Mouse (Mus musculus) ZHBTc4 (cell line): ENCODE results near the gene Map4k5.

ENCODE experiments used
- DNase-seq: peaks from one replicate; pipeline ENCODE4 v3.0.0-alpha.2; 2011; ENCODE audit warnings: low read depth, low spot score

The Map4k5 gene

DNA sequence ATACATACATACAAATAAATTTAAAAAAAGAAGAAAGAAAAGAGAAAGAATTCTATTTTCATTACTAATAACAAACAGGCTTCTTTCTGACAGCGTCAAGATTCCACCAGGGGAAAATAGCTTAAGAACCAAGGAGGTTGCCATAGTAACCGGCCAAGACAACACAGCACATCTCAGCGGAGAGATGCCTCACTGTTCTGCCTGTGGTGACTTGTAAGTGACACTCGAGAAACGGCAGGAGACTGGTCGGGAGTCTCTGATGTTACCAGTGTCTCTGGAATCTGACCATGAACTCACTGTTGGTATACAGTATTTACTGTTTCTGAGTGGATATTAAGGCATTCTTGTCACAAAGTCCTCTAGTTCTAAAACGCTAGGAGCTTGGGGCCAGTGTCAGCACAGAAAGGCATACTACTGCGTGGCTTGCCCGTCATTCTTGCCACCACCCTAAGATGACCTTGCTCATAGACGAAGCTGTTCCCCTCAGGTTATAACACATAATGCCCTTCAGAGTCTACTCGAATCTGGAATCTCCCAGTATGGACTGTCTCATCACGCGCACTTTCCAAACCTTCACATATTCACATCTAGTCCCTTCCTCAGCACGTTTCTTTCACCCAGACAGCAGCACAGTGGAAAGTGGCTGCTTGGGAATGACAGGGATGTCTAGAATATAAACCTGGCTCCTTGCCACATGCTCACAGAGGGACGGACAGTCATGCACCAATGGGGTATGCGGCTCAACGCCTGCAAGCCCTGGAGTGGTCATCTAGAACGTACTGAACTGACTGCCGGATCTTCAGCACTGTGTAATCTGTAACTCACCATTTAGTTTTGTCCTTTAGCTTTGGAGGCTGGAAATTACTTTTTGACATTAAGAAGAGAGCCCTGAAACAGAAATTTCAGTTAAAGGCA, 49.2 kb downstream of the Map4k5 start:
- DNase-seq, result no peak

DNA sequence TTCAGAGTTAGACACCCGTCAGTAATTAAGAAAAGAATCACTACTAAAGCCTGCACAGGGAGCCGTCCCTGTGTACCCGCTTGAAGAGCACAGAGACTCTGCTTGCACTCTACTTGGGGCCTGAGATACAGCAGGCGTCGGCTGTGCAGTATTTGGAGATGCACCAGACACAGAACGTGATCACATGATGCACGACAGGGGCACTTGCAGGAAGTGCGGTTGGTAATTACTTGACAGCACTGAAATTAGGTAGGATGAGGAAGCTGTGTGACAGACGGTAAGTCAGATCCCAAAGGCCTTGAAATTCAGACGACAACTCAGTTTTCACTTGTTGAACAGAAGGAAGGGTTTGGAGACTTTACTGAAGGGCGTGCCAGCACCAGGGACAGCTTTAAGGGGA, 54.6 kb downstream of the Map4k5 start:
- DNase-seq, result no peak

DNA sequence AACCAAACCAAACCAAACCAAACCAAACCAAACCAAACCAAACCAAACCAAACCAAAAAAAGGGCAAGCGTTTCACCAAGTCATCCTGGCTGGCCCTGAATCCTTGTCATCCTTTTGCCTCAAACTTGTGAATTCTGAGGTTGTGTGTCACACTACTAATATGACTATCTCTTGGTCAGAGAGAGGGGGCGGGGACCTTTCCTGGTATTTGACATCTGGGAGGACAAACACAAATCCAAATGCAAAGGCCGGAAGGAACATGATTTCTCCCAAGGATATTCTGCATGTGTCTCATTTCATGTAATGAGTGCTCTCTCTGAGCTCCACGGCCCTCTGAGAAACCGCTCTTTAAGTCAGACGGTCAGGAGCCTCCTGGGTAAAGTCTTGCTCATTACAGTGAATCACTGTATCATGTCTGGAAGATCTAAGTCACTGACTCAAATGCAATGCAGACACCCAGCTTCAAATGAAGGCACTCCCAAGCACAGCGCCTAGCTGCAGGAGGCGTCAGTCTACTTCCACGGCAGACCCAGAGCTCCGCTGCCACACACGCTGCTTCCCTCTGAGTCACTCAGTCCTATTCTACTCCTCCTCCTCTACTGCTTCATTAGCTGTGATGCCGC, 58.9 kb downstream of the Map4k5 start:
- no peak for DNase-seq

DNA sequence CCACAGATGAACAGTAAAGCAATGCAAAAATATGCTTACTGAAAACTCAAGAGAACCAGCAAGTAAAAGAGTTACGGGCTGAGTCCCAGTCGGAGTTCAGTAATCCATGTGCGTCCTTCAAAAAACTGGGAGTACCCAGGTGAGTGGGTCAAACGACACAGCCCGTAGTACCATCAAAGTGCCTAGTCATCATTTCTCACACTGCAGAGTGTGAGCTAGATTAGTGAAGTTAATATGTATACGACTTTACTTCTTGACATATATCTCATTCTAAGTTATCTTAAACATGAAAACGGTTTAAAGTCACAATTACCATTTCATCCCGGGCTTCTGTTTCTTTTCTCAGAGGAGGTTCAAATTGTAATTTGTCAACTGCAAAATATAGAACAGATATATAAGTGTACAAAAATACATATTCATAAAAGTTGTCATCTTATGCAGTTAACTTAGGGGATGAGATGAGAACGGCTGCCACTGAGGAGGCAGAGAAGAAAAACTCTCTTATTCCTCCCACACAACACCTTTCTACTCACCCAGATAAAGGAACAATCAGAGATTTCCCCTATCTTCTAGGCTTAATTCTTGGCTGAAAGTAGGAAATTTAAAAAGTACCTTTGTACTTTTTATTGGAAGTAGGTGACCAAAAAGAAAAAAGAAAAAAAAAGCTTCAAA, 61.6 kb downstream of the Map4k5 start:
- DNase-seq, result no peak

DNA sequence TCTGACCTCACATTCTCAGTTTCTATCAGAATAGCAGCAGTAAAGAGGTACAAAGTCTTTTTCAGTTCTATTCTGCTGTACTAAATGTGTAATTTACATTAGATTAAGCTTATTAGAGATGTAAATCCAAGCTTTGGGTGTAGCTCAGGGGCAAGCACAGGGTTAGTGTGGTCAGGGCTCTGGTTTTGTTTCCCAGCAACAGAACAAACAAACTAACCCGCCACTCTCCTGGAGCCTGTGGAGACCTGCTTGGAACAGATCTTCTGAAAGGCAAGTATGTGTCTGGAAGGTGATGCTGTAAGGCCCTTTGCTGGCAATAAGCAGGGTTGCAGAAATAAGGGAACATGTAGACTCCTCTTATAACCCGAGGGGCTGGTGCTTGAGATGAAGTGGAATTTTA, 64.8 kb downstream of the Map4k5 start:
- DNase-seq, result peak; percentile 71

DNA sequence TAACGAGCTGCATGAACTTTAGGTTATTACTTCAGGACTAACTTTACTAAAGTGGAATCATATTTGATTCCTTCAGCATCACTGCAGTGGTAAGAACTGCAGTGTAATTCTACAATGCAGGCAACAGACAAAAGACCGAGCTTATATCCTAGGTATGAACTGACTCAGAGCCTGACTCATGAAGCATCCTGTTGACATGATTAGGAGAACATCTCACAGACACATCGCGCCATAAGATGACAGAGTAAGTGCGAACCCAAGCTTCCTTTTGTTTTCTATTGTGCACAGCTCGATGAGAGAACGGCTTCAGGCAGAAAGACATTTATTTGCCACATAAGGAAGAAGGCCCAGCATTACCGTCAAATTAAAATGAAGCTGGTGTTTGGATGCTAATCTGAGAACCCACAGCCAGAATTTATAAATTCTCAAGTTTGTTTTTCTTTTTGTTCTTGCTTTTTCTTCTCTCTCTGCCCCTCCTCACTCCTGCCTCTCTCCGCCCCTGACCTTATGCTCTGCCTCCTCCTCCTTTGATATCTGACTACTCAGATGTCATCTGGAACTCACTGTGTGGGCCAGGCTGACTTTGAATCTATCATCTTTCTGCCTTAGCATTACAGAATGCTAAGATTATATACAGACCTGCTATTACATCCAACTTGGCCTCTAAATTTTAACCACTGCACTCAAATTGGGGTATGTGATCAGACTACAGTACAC, 68.0 kb downstream of the Map4k5 start:
- no peak for DNase-seq

DNA sequence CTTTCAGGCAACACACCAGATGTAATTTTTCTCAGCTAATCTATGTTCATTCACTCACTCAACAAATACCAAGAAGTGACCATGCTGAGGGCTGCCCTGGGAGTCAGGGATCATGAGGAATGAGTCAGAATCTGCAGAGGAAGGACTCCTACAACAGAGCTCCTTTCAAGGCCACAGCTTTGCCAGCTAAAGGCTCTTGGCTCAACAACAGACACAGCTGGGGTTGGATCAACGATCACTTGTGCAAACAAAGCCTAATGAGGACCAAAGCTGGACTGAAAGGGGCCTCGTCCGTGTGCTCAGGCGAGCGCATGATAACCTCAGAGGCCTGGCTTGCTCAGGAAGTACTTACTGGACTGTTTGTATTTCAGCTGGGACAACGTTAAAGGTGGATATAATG, 78.7 kb downstream of the Map4k5 start:
- no peak for DNase-seq

DNA sequence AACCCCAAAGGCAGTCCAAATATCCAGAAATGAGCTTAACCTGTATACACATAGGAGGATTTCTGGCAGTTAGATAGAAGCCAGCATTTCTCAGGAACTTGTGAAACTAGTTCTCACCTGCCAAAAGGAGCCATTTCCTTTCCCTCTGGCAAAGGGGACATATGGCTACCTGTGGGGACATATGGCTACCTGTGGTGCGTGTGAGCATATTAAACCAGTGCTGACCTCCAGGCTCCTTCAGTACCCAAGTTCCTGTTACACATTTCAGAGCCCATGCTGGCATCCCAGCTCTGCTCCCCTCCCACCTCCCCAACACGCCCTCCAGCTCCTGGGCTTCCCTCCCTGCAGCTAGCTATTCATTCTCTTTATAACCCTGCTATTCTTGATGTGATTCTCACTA, 79.4 kb downstream of the Map4k5 start:
- DNase-seq, result no peak

DNA sequence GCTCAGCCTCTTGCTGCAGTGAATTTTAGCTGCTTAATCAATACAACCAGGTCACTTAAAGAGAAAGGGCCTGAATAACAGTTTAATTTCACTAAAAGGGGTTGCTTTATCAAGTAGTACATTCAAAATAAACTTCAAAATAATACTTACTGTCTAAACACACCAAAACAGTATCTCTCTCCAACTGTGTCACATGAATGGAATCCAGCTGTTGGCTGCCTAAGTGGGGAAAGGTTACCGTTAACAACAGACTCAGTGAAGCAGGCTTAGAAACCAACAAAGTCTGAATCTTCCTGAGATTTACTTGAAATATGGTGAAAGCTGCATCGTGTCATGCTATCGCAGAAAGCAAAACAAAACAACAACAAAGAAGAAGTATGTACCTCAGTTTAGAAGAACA, 80.0 kb downstream of the Map4k5 start:
- DNase-seq, result no peak

DNA sequence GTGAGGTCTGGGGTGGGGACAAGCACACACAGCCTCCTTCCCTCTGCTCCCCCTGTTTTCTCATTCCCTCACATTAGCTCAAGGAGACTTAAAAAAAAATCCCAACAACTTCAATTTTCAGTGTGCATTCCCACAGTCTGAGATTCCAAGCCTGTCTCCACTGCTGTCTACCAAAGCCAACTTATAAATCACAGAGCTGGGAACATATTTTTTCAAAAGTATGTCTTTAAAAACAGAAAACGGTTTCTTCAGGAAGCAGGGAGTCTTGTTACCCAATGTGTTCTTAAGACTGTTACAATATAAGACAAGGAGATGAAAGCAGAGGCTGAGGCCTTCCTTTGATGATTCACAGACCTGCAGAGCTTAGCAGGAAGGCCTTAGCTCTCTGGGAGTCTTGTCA, 81.0 kb downstream of the Map4k5 start:
- DNase-seq, result no peak

DNA sequence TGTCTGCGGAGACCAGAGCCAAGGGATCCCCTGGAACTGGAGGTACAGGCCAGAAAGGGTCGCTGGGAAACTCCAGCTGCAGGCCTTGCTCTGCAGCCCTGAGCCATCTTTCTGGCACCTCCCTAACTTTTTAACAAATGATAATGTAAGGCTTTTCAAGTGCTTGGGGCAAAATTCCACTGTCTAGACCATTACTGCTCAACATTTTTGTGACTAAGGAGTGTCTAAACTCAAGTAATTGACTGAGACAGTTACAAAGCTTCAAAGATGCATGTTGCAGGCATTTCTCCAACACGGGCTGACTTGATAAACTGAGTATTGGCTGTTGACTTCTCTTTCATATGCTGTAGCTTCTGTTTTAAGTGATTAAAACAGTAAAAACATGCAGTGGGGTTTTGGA, 83.6 kb downstream of the Map4k5 start:
- peak; percentile 49 for DNase-seq

DNA sequence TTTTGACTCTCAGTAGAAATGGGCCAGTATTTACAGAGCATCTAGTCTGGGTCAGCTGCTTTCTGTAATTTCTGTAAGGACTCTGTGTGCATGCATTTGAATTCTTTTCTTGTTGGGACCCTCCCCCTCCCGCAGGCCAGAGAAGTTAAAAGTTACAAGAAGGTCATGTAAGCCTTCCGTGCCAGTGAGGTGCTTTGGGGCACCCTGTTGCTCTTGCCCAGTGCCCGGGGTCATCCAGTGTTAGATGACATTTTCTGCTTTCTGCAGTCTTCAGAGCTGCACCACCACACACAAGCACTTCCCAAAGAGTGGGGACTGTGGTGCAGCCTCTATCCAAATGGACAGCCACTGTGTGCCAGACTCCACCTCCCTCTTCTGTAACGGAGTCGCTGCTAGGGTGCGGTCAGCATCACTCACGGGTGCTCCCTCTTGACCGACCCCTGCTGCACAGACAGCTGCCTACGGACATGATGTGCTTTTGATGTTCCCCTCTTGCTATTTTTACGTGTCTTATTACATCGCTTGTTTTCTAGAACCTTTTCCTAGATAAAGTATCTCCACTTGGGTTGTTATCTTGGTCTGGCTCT, 85.5 kb downstream of the Map4k5 start:
- peak; percentile 55 for DNase-seq

DNA sequence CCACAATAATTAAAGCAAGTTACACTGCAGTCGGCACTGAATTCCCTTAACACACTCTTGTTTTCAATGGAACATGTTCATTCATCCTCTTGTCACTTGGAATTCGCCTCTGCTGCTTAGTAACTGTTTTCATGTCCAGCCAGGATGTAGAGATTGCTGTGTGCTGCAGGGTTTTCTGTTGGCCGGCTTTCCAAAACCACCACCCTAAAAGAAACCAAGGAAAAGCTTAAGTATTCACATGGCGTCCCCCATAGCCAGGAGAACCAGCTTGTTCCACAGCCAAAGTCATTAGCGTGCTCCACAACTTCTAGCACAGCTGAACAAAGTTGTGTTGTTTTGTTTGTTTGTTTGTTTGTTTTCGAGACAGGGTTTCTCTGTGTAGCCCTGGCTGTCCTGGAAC, 87.9 kb downstream of the Map4k5 start:
- DNase-seq, result no peak

DNA sequence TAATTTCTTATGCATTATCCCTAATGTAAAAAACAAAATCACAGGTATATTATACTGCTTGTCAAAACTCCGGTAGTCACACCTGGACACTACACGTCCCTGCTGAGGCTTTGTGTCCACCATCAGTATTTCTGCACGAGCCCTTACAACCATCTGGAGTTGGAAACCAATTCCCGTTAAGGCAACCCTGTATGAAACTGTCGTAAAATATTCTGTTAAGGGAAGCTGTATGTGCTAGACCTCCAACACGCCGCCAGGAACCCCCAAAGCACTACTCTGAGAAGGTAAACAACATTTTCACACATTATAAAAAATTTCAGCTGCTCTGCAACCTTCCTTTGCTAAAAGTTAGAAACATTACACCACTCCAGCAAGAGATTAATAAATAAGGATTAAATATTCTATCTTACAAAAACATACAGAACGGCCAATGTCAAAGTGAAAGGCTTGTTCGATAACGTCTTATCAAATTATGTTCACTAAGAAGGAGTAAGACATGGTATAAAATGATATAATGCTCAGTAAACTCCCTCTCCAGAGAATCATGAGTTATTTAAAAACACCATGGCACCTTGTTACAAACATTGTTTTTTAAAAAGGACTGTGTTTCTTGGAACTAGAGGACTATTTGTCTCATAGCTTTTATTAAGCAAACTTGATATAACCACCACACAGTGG, 88.5 kb downstream of the Map4k5 start:
- no peak for DNase-seq

DNA sequence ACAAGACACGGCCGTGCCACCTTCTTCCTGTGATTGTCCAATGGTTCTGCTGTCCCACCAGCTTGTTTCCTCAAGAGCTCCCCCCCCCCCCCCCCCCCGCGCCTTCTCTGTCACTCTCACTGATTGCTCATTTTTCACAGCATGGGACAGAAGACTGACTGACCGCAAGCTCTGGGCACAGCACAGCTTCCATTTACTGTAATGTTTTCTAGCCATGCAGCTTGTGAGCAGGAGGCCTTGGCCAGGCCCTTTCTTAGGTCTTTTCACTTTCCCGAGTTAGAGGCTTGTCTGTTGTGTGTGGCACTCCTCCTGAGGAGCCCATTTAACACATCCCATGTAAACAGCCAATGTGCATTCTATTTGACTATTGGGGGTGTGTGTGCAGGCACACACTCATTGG, 89.8 kb downstream of the Map4k5 start:
- no peak for DNase-seq

DNA sequence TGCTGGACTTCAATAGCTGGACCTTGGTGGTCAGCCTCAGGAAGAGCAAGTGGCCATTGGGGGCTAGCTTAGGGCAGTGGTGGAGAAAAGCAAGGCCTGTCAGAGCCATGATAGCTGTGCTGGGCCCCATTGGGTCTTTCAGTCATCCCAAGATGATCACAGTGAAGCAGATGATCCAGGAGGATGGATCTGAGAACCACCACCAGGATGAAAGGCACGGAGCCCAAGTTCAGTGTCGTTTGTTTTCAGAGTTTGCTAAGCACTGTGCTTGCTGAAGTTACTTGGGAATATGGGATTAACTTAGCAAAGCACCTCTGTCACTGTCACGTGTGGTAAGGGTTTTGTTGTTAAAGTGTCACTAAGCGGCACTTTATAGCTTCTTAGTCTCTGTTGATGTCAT, 92.4 kb downstream of the Map4k5 start:
- DNase-seq, result no peak

DNA sequence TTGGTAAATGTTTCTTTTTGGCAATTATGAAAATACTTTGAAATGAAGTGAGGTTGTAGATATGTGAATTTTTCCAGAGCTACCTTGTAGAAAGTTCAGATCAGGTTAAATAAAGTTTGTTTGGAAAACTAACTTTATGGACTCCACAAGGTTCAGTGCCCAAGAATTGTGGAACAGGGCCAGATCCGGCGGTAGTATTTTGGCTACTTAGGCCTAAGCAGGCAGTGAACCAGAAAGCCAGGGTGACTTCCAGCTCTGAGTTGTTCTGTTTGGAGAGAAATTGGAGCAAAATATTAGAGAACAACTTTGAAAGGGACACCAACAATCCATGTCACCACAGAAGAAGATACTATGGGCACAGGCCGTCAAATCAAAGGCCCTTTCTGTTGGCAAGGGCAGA, 96.7 kb downstream of the Map4k5 start:
- no peak for DNase-seq

DNA sequence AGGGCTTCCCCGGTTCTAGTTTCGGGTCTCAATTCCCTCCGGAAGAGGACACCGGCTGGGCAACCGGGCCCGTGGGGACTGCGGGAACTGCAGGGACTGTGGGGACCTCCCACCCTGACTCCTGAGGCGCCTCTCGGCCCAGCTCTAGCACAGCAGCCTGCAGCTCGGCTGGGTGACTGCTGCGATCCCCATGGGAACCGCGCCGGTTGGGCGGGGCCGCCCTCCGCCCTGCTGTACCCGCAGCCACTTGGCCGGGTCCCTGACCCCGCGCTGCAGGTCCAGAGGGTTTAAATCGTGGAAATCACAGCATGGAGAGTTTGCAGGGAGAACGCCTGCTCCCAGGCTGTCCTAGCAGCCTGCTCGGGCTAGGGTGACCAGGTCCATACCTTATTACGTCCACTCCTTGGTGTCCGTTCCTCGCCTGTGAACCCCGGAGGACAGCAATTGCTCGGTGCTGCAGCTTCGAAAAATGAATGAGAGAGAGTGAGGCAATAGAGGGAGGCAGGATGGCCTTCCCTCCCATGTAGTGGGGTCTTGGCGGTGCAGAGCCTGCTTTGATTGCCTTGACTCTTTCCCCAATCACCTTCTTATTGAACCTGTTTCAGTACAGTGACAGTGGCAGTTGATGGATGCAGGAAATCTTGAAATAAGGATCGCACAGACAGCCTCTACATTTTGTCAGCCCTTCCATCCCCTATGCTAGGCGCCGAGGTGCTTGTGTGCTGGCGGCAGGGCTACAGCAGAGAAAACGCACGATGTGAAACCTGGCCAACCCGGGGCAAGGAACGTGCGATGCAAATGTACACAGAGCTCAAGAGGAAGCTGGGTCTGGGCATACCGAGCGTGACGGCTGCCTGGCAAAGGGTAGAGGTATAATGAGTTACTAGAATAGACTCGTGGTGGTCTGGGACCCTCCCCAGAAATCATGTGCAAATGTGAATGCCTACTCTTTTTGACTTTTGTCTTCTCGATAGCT, 102.2 kb downstream of the Map4k5 start, which contains the start of gene Cdkl1:
TSS of gene Cdkl1 (minus strand) at position 738 of the 976 bp plus-strand sequence.
- DNase-seq, result peak; percentile 72

DNA sequence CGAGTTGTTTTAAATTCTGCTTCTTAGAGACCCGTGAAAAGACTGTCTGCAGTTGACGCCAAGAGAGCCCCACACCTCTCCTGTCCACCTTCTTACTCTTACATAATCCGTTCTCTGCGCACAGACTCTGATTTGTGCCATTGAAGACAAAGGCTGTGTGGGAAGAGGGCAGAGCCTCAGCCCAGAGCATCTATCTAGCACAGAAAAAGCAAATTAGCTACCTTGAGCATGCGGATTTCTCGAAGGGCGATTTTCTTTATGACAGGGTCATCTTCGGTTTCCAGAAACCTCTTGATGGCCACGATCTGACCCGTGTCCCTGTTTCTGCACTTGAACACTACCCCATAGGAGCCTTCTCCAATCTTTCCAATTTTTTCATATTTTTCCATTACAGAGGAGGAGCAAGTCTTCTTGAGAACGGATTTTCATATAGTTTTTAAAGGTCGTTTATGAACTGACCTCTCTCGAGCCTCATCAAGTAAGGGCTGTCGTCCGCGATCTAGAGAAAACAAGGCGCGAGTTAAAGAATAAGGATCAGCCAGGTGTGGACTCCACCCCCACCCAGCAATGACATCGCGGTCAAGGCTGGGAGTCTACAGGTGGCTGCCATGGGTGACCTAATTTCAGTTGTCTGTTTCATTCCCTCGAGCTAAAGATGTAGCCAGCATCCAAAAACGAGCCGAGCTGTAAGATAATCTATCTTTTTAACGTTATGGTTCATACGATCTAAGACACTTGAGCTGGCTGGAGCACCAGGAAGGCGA, 103.1 kb downstream of the Map4k5 start:
- DNase-seq, result no peak
